ENCODE assay signal across 21 mouse cellular contexts in genomic region chr16:76310286-76310685, GRCm38 (mm10).
DNase-seq lines count a peak whose midpoint lies in the region; ATAC-seq and TF ChIP-seq lines count a peak whose summit lies in the region.
"Had no signal": no experiment of that assay in that cellular context is flagged by ENCODE, and none has a peak within 500 bp of the region (broad histone marks: within the 10 kb centered on the region; RNA-seq: fewer than 3 reads in every experiment).

No protein-coding gene starts in this region.

- H3K36me3 ChIP-seq in thymus, adult 2 months (ENCODE audit: control insufficient read depth, insufficient read depth, low read length): peaks cover 9% of the 10 kb centered on the region; the same call in 1 of the 2 replicates
- H3K36me3 ChIP-seq in hindbrain, embryonic 11.5 days (ENCODE audit: control insufficient read depth, insufficient read depth, low read length): no peaks in the 10 kb centered on the region
- H3K36me3 ChIP-seq: forebrain, embryonic 12.5 days; hindbrain, embryonic 12.5 days had no signal

- H3K4me3 ChIP-seq in thymus, adult 2 months (ENCODE audit: control insufficient read depth, insufficient read depth, low read length): no peak overlapping the region
- no peak overlapping the region for H3K4me3 ChIP-seq in hindbrain, embryonic 11.5 days (ENCODE audit: low read depth, low read length)
- H3K4me3 ChIP-seq: embryonic facial prominence, embryonic 13.5 days; forebrain, embryonic 12.5 days; heart, embryonic 12.5 days; hindbrain, embryonic 12.5 days; intestine, embryonic 15.5 days had no signal

- WGBS in thymus, adult 2 months: 32% methylated on average over 8 of the region's 8 CpGs
- 83% methylated on average over 8 of the region's 8 CpGs for WGBS in hindbrain, embryonic 11.5 days

- peak; percentile 5 for DNase-seq in adrenal gland, postnatal 10 days
- DNase-seq in adrenal gland, adult (ENCODE audit: inconsistent age in 2 of 2, low spot score in 1 of 2): no peak
- DNase-seq in thymus, postnatal 0 days (ENCODE audit: low spot score): peak; percentile 57
- no peak for DNase-seq in thymus, adult 2 months
- DNase-seq in hindbrain, embryonic 11.5 days (ENCODE audit: low spot score): no peak
- DNase-seq in gastrocnemius, adult 8-10 months (ENCODE audit: low spot score in 2 of 2): no peak
- DNase-seq: adrenal gland, postnatal 25 days; B cell, adult 2 months; cerebellum, adult 18-20 months; cerebellum, adult 9-11 months; cerebellum, postnatal 36 days; gastrocnemius, postnatal 14 days; heart, postnatal 36 days had no signal

- no peak overlapping the region for H3K4me2 ChIP-seq in hindbrain, embryonic 11.5 days (replicated peaks; ENCODE audit: low read depth, low read length)
- H3K4me2 ChIP-seq: embryonic facial prominence, embryonic 13.5 days; forebrain, embryonic 12.5 days; heart, embryonic 12.5 days; hindbrain, embryonic 12.5 days; intestine, embryonic 15.5 days had no signal

- no peak overlapping the region for H3K9ac ChIP-seq in hindbrain, embryonic 11.5 days (ENCODE audit: low read depth, low read length)
- H3K9ac ChIP-seq: embryonic facial prominence, embryonic 13.5 days; forebrain, embryonic 12.5 days; heart, embryonic 12.5 days; hindbrain, embryonic 12.5 days; intestine, embryonic 15.5 days had no signal

- TF ChIP-seq POLR2A in thymus, adult 2 months (IDR thresholded peaks at IDR 0.05; ENCODE audit: control insufficient read depth, extremely low read depth, insufficient read depth, low read length, poor library complexity): no peak

- peaks cover 13% of the 10 kb centered on the region for H3K4me1 ChIP-seq in thymus, adult 2 months (replicated peaks; ENCODE audit: control insufficient read depth, insufficient read depth, low read length)
- no peaks in the 10 kb centered on the region for H3K4me1 ChIP-seq in hindbrain, embryonic 11.5 days (replicated peaks; ENCODE audit: control insufficient read depth, insufficient read depth, low read length)
- H3K4me1 ChIP-seq: intestine, embryonic 15.5 days had no signal

- no peaks in the 10 kb centered on the region for H3K9me3 ChIP-seq in hindbrain, embryonic 11.5 days (ENCODE audit: control insufficient read depth, low read length)
- H3K9me3 ChIP-seq: embryonic facial prominence, embryonic 13.5 days; forebrain, embryonic 12.5 days; heart, embryonic 12.5 days; hindbrain, embryonic 12.5 days; intestine, embryonic 15.5 days had no signal

- TF ChIP-seq CTCF in thymus, adult 2 months (IDR thresholded peaks at IDR 0.05; ENCODE audit: borderline replicate concordance, control insufficient read depth, extremely low read depth, insufficient read depth, low read length, poor library complexity): no peak

- no peak overlapping the region for H3K27ac ChIP-seq in thymus, adult 2 months (ENCODE audit: control insufficient read depth, insufficient read depth, low read length)
- H3K27ac ChIP-seq in hindbrain, embryonic 11.5 days (ENCODE audit: low read depth, low read length): no peak overlapping the region
- H3K27ac ChIP-seq: embryonic facial prominence, embryonic 13.5 days; forebrain, embryonic 12.5 days; hindbrain, embryonic 12.5 days; hindbrain, postnatal 0 days; intestine, embryonic 15.5 days had no signal

- no peaks in the 10 kb centered on the region for H3K27me3 ChIP-seq in thymus, adult 2 months (ENCODE audit: control insufficient read depth, insufficient read depth, low read length)
- no peaks in the 10 kb centered on the region for H3K27me3 ChIP-seq in hindbrain, embryonic 11.5 days (ENCODE audit: control insufficient read depth, insufficient read depth, low read length)
- H3K27me3 ChIP-seq: embryonic facial prominence, embryonic 13.5 days; heart, embryonic 12.5 days; hindbrain, embryonic 12.5 days; intestine, embryonic 15.5 days had no signal

- peak; percentile 29 for ATAC-seq in CD4-positive, CD25-positive, alpha-beta regulatory T cell, adult 4 months
- no peak for ATAC-seq in hindbrain, embryonic 11.5 days (ENCODE audit: low FRiP score)
- ATAC-seq: forebrain, embryonic 16.5 days; hindbrain, postnatal 0 days; intestine, embryonic 15.5 days had no signal

Comparison
In these comparisons a context has a peak if more than half of its experiments do, and no peak if none do; other contexts are left out.
1. DNase-seq: peak in adrenal gland, postnatal 10 days (single experiment) and thymus, postnatal 0 days (single experiment); none in adrenal gland, adult (0 of 2), thymus, adult 2 months (single experiment), hindbrain, embryonic 11.5 days (single experiment) and gastrocnemius, adult 8-10 months (0 of 2).